Mouse (Mus musculus): Measurements from ENCODE around the gene Pgd. TPM values are rescaled to one million over a fixed set of nuclear protein-coding genes. Genes with fewer than 3 reads are reported as not detected.

Pgd gene
- 150 and 191 TPM in 2 replicates for polyA plus RNA-seq (2012; rRNA removed)

DNA sequence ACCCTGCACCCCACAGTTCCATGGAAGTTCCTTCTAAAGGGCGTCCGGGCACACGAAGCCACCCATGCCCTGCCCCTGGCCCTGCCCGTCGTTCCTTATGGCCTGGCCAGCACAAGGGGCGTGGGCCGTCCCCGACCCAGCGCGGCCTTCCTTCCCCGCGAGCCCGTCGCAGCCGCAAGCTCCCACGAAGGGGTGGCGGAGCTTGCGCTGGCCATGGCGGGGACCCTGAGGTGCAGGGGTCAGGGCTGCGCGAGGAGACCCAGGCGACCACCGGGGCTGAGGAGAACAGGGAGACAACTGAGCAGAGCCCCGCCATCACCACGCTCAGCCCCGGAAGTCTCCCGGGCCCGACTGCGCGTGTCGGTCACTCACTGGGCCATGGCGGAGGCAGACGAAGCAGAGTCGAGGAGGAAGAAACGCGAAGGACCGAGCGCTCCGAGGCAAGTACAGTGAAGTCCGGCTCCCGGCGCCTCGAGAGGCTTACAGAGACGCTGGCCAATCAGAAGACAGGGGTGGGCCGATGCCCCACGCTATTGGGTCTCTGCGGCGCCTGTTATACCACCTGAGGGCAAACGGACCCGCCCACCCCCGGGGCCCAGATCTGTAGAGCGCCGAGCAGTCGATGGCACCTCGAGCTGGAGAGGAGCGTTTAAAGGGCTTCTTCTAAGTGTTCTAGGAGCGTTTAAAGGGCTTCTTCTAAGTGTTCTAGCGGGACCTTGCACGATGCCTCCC is at the start of gene Pgd:
Gene Pgd (minus strand): TSS at position 557 of the 732 bp plus-strand sequence.

GRCm38 (mm10) chr4:149136982-149137770 is 29.4 kb downstream of the Pgd start, which contains the start of gene Cenps:
Gene Cenps, minus strand, starts transcription at chr4:149137629.

DNA sequence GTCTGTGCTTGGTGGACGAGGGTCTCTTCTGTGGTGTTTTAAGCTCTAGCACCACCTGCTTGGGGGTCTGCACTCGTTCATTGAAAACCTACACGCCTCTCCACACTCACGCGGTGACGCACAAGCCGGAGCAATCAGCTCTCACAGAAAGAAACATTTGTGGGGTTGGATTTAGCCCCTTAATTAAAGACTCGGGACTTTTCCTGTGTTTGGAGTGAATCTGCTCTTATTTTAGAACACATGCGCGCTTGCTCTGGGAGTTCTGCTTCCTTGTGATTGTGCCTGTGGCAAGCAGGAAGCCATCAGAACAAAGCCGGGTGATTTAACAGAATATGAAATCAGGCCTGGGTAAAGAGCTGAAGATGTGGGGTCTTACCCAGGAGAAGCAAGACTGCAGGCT is 39.9 kb downstream of the Pgd start, which contains the start of gene Cort:
Gene Cort (minus strand): TSS at position 101 of the 400 bp plus-strand sequence.

GRCm38 (mm10) chr4:149103875-149104561 is 62.6 kb downstream of the Pgd start, which contains the start of gene Dffa:
Gene Dffa, plus strand, starts transcription at chr4:149104146.

Other genes starting within 250 kb of the Pgd start
- 62.4 and 62.8 TPM in 2 replicates for gene Pex14, start 66.9 kb downstream of the Pgd start, polyA plus RNA-seq (2012; rRNA removed)
- gene Dffa, start 62.6 kb downstream of the Pgd start, polyA plus RNA-seq (2012; rRNA removed) = 13.2 and 15.3 TPM in 2 replicates
- not detected in 2 replicates for gene Cort, start 40.0 kb downstream of the Pgd start, polyA plus RNA-seq (2012; rRNA removed)
- 3.8 and 6.6 TPM in 2 replicates for gene Cenps, start 29.1 kb downstream of the Pgd start, polyA plus RNA-seq (2012; rRNA removed)
- gene Kif1b, start 140.9 kb upstream of the Pgd start, polyA plus RNA-seq (2012; rRNA removed) = 32.9 and 34.3 TPM in 2 replicates

All from ovary, adult 2 months (tissue).